Mouse (Mus musculus) brain, adult 2 months (tissue): ENCODE results near the gene Fancg.

Experiments
- DNase-seq: peaks from one replicate; pipeline ENCODE4 v3.0.0; 2011; ENCODE audit warnings: low read depth, low spot score

The Fancg gene

GRCm38 (mm10) chr4:43033481-43033880 lies 23.2 kb upstream of the Fancg start:
- DNase-seq, result no peak

GRCm38 (mm10) chr4:43032501-43032900 lies 22.2 kb upstream of the Fancg start:
- DNase-seq, result no peak

- peak; percentile 99 for DNase-seq
Observed at GRCm38 (mm10) chr4:43031237-43031995, 21.1 kb upstream of the Fancg start, which contains the start of gene Stoml2. TSS of gene Stoml2 (minus strand) at chr4:43031710.

- DNase-seq, result no peak
Observed at GRCm38 (mm10) chr4:43030780-43031230, 20.5 kb upstream of the Fancg start.

- DNase-seq, result no peak
Observed at GRCm38 (mm10) chr4:43030352-43030751, 20.0 kb upstream of the Fancg start.

- DNase-seq, result no peak
Observed at GRCm38 (mm10) chr4:43029749-43030148, 19.4 kb upstream of the Fancg start.

GRCm38 (mm10) chr4:43029121-43029520 lies 18.8 kb upstream of the Fancg start:
- no peak for DNase-seq

GRCm38 (mm10) chr4:43025084-43025960 lies 15.0 kb upstream of the Fancg start, which contains the start of gene Pigo:
TSS of gene Pigo (minus strand) at chr4:43025819.
- peak; percentile 98 for DNase-seq

- no peak for DNase-seq
Observed at GRCm38 (mm10) chr4:43024673-43025072, 14.4 kb upstream of the Fancg start.

GRCm38 (mm10) chr4:43021341-43021740 lies 11.0 kb upstream of the Fancg start:
- DNase-seq, result peak; percentile 18

GRCm38 (mm10) chr4:43020876-43021275 lies 10.6 kb upstream of the Fancg start:
- DNase-seq, result no peak

GRCm38 (mm10) chr4:43019641-43020465 lies 9.5 kb upstream of the Fancg start:
- no peak for DNase-seq

- DNase-seq, result no peak
Observed at GRCm38 (mm10) chr4:43019176-43019575, 8.9 kb upstream of the Fancg start.

GRCm38 (mm10) chr4:43018156-43018555 lies 7.8 kb upstream of the Fancg start:
- no peak for DNase-seq

- no peak for DNase-seq
Observed at GRCm38 (mm10) chr4:43012091-43012490, 1.8 kb upstream of the Fancg start.

- peak; percentile 57 for DNase-seq
Observed at GRCm38 (mm10) chr4:43005765-43006164, 4.5 kb downstream of the Fancg start.

- peak; percentile 63 for DNase-seq
Observed at GRCm38 (mm10) chr4:43004951-43005350, 5.4 kb downstream of the Fancg start.

GRCm38 (mm10) chr4:43002756-43003439 lies 7.4 kb downstream of the Fancg start:
- no peak for DNase-seq

- DNase-seq, result no peak
Observed at GRCm38 (mm10) chr4:43001272-43001671, 9.0 kb downstream of the Fancg start.

GRCm38 (mm10) chr4:43000141-43000986 lies 9.9 kb downstream of the Fancg start, which contains the start of gene Vcp:
TSS of gene Vcp (minus strand) at chr4:43000507.
- peak; percentile 100 for DNase-seq
